Mouse (Mus musculus) adrenal gland, adult 8-10 months (tissue): ENCODE data around the gene Ifi35. TPM values are rescaled to one million over a fixed set of nuclear protein-coding genes. Genes with fewer than 3 reads are reported as not detected.
"Not testable (repeated sequence)": the region's sequence is repeated elsewhere in the genome, so short reads cannot be mapped to it uniquely, and the experiment has no call there.

ENCODE experiments used
- DNase-seq: peaks from one replicate; pipeline ENCODE4 v3.0.0; 2022
- microRNA-seq, 2 experiments: library from miRNA; unstranded; fragments of <30 nt; microRNA quantifications; one replicate each; pipeline ENCODE4 v1.2.0; 2022
- total RNA-seq, 4 experiments: library from RNA; stranded (reverse); gene quantifications; 2 replicates each; pipeline ENCODE4 v1.2.4; 2022

Ifi35 gene
- total RNA-seq, 4 experiments from 2014 or later: 34.4 to 50.3 (median 46.5) TPM

- DNase-seq: no peak
These were observed 20.9 kb downstream of the Ifi35 start for GRCm38 (mm10) chr11:101469155-101469554.

DNA sequence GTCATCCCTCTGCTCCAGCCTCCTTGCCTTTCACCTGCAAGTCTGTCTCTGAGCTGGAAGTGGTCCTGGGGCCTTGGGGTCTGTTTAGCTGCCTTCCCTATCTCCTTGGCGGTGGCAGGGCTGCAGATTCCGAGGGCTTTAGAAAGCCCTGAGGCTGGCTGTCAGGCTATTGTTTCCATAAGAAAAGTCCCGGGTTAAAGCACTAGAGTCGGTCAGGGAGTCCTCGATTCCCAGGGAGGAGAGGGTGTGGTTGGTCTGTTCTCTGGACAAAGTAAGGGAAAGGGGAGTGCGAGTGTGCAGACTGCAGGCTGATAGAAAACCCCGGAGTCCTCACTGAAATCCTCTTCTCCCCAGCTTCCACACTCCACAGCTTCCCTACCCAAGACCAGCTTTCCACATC lies 22.0 kb downstream of the Ifi35 start:
- no peak for DNase-seq

DNA sequence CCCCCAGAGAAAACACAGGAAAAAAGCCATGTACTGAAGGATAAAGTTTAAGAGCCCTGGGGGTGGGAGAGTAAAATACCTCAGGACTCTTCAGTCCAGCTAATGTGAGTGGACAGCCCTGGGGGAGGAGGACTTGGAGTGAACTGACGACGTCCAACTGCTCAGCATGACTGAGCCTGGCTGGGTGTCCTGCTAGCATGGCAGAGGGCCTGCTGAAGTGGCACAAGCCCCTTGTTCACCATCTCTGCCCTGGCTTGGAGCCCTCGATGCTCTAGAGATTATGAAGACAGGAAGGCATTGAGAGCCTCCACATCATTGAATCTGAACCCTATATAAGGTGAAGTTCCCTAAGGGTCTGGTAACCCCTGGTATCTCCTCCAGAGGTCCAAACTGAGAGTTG lies 23.7 kb downstream of the Ifi35 start:
- DNase-seq: no peak

- DNase-seq: no peak
These were observed 24.1 kb downstream of the Ifi35 start for GRCm38 (mm10) chr11:101472336-101472735.

GRCm38 (mm10) chr11:101473686-101474085 lies 25.5 kb downstream of the Ifi35 start:
- DNase-seq: not testable (repeated sequence)

DNA sequence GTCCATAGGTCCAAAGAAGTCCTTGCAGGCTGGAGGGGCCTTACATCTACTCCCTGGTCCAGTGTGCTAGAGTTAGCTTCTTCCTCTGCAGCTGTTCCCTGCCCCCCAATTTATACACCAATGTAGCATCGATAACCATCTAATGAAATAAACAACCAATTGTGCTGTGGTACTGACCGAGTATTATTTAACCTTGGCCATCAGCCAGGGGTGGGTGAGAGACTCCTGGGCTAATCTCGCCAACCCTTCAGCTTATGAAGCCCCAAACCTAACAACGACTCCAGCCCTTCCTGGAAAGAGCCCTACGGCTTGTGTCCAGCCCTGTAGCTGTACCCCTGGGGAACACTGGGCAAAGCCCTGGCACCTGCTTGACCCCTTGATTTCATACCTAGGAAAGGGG lies 26.1 kb downstream of the Ifi35 start:
- no peak for DNase-seq

- not testable (repeated sequence) for DNase-seq
These were observed 28.2 kb downstream of the Ifi35 start for GRCm38 (mm10) chr11:101476361-101476760.

- no peak for DNase-seq
These were observed 29.0 kb downstream of the Ifi35 start for GRCm38 (mm10) chr11:101477194-101477551.

DNA sequence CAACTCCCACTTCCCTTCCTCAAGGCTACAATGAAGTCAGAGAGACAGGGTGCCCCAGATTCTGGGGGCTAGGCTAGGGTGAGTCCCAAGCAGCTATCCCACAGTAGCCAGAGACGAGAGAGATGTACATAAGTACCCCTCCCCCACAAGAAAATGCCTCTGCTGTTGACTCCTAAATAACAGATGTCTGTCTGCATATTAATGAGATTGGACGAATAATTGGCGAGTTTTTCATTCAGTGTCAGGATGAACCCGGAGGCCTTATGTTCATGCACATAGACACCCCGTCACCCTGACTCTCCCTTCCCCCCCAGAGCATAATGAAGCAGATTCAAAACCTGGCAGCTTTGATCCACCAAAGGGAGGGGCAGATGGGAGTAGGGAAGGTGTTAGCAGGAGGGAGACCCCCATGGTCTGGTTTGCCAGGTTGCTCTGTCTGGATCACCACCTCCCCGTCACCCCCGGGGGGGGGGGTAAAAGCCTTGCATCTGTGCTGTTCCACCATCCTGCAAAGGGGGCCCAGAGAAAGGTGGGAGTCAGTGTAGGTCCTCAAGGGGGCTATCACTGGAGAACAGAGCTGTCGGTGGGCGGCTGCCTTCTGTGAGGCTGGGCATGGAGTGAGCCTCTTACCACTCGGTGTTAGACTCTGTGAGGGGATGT lies 29.5 kb downstream of the Ifi35 start:
- no peak for DNase-seq

GRCm38 (mm10) chr11:101479171-101479635 lies 31.0 kb downstream of the Ifi35 start:
- no peak for DNase-seq

DNA sequence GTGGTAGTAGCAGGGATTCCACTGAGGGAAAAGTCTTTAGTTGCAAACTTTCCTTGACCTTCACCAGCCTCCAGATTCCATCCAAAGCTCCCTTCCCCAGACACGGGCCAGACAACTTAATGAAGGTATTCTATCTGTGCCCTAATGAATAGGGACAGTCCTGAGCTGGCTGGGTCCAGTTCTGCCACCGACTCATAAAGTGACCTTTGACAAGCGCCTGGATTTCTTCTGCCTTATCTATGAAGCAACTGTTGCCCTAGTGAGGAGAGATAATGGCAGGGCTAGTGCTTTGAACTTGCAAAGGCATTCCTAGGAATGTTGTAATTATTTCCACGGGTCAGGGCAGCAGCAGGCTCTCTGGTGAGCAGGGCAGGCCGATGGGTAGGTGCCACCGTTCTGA lies 32.7 kb downstream of the Ifi35 start:
- DNase-seq: no peak

GRCm38 (mm10) chr11:101483804-101484203 lies 35.6 kb downstream of the Ifi35 start:
- DNase-seq: no peak

- DNase-seq: no peak
These were observed 36.0 kb downstream of the Ifi35 start for GRCm38 (mm10) chr11:101484245-101484644.

GRCm38 (mm10) chr11:101484814-101485213 lies 36.6 kb downstream of the Ifi35 start:
- no peak for DNase-seq

- DNase-seq: no peak
These were observed 37.4 kb downstream of the Ifi35 start for GRCm38 (mm10) chr11:101485509-101486028.

GRCm38 (mm10) chr11:101486126-101486525 lies 37.9 kb downstream of the Ifi35 start:
- no peak for DNase-seq

DNA sequence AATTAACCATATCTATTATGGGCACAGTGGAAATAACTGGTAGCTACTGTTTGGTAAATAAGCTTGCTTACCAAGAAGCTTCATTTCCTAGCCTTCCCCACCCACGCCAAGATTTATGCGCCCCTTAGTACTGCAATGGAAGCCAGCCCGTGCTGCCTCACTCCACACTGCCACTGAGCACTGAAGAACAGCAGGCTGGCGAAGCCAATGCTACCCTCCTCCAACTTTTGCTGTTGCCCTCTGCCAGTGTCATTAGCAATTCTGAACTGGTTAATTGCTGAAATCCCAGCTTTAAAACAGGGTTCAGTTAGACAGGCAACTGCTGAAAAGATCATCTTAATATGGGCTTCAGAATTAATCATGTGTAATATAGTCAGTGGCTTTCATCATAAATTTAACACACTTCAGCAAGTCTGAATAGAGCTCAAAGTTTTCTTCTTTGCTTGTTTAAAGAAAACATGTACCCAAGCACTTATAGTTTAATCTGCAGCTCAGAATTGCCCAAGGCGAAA lies 58.1 kb downstream of the Ifi35 start:
- DNase-seq: no peak

- DNase-seq: no peak
These were observed 58.9 kb downstream of the Ifi35 start for GRCm38 (mm10) chr11:101507090-101507489.

Small RNA genes lying within 50 kb of the gene (microRNA-seq; reads per million reads assigned to microRNA genes)
- 0.84 to 1.1 reads per million in 2 experiments for gene Mir6929

Other genes starting within 250 kb of the Ifi35 start
- gene Ezh1, start 221.9 kb upstream of the Ifi35 start, total RNA-seq: 10 to 100 TPM; 39.9 to 59.3 (median 47.7) TPM
- 10 to 100 TPM; 26.3 to 56.5 (median 40.7) TPM for gene Ramp2, start 202.4 kb upstream of the Ifi35 start, total RNA-seq
- 100 to 1,000 TPM; 109 to 120 (median 113) TPM for gene Vps25, start 194.7 kb upstream of the Ifi35 start, total RNA-seq
- 1 to 10 TPM; 2.8 to 6.7 (median 4.9) TPM for gene Wnk4, start 187.8 kb upstream of the Ifi35 start, total RNA-seq
- under 1 TPM; 0.40 to 0.62 (median 0.57) TPM for gene Cntd1, start 169.4 kb upstream of the Ifi35 start, total RNA-seq
- gene Coa3, start 169.3 kb upstream of the Ifi35 start, total RNA-seq: 10 to 100 TPM; 67.9 to 76.1 (median 74.4) TPM
- gene Becn1, start 146.1 kb upstream of the Ifi35 start, total RNA-seq: 100 to 1,000 TPM; 161 to 204 (median 178) TPM
- 100 to 1,000 TPM; 120 to 143 (median 125) TPM for gene Psme3, start 132.2 kb upstream of the Ifi35 start, total RNA-seq
- 1 to 10 TPM; 4.9 to 10.0 (median 6.8) TPM for gene Aoc2, start 123.3 kb upstream of the Ifi35 start, total RNA-seq
- gene Aoc3, start 117.8 kb upstream of the Ifi35 start, total RNA-seq: 100 to 1,000 TPM in 1 of 4 experiments, 10 to 100 TPM in 3; 22.9 to 107 (median 42.7) TPM
- gene G6pc, start 80.8 kb upstream of the Ifi35 start, total RNA-seq: 1 to 10 TPM; 2.7 to 5.1 (median 4.6) TPM
- gene Aarsd1, start 30.8 kb upstream of the Ifi35 start, total RNA-seq: 10 to 100 TPM; 33.7 to 41.1 (median 37.0) TPM
- 1 to 10 TPM; 1.7 to 8.4 (median 5.6) TPM for gene Gm27029, start 23.6 kb upstream of the Ifi35 start, total RNA-seq
- 10 to 100 TPM; 31.4 to 37.4 (median 33.0) TPM for gene Rundc1, start 23.3 kb upstream of the Ifi35 start, total RNA-seq
- gene Ptges3l, start 23.1 kb upstream of the Ifi35 start, total RNA-seq: 1 to 10 TPM; 3.5 to 8.7 (median 6.0) TPM
- gene Rpl27, start 6.1 kb upstream of the Ifi35 start, total RNA-seq: 10 to 100 TPM; 48.6 to 99.3 (median 63.5) TPM
- gene Rnd2, start 16.6 kb downstream of the Ifi35 start, total RNA-seq: 10 to 100 TPM in 3 of 4 experiments, 1 to 10 TPM in 1; 9.2 to 23.8 (median 16.2) TPM
- gene Vat1, start 17.8 kb downstream of the Ifi35 start, total RNA-seq: 100 to 1,000 TPM; 135 to 192 (median 171) TPM
- 1 to 10 TPM; 1.0 to 3.0 (median 1.3) TPM for gene Brca1, start 103.5 kb downstream of the Ifi35 start, total RNA-seq
- 100 to 1,000 TPM; 127 to 165 (median 149) TPM for gene Nbr1, start 103.7 kb downstream of the Ifi35 start, total RNA-seq
- gene Tmem106a, start 133.8 kb downstream of the Ifi35 start, total RNA-seq: 10 to 100 TPM; 12.6 to 23.8 (median 18.7) TPM
- not detected for gene Gm11634, start 150.8 kb downstream of the Ifi35 start, total RNA-seq
- gene Rdm1, start 178.8 kb downstream of the Ifi35 start, total RNA-seq: 10 to 100 TPM; 30.5 to 45.6 (median 33.6) TPM
- gene Arl4d, start 217.1 kb downstream of the Ifi35 start, total RNA-seq: 10 to 100 TPM; 12.5 to 22.1 (median 16.4) TPM